Mouse (Mus musculus) forebrain, postnatal 0 days (tissue): ENCODE data around the gene Plekhn1. TPM values are rescaled to one million over a fixed set of nuclear protein-coding genes. Genes with fewer than 3 reads are reported as not detected.

Source experiments
- ATAC-seq: fragments of 200-750 bp; cut with Nextera tagmentation; 2 replicates; pipeline ENCODE4 v1.8.0; 2017; ENCODE audit warnings: mild to moderate bottlenecking, moderate library complexity
- DNase-seq: peaks from one replicate; pipeline ENCODE4 v3.0.0-alpha.2; 2015
- H3K27ac ChIP-seq: fragments of 300-500 bp; sonication (generic); 2 replicates; pipeline ENCODE4 v1.5.1; 2014; ENCODE audit warnings: low read depth, mild to moderate bottlenecking, antibody characterized with exemption, low read length, moderate library complexity, mixed read lengths
- H3K27me3 ChIP-seq: fragments of 300-500 bp; sonication (generic); 2 replicates; pipeline ENCODE4 v1.6.1; 2014; ENCODE audit warnings: mild to moderate bottlenecking, low read length, mixed read lengths; ENCODE audit not compliant: insufficient read depth
- H3K36me3 ChIP-seq: fragments of 300-500 bp; sonication (generic); 2 replicates; pipeline ENCODE4 v1.6.1; 2014; ENCODE audit warnings: mild to moderate bottlenecking, moderate library complexity; ENCODE audit not compliant: insufficient read depth
- H3K4me1 ChIP-seq: fragments of 300-500 bp; sonication (generic); 2 replicates; pipeline ENCODE4 v1.6.1; 2014; ENCODE audit warnings: antibody characterized with exemption; ENCODE audit not compliant: insufficient read depth
- H3K4me2 ChIP-seq: fragments of 300-500 bp; sonication (generic); 2 replicates; pipeline ENCODE4 v1.6.1; 2014; ENCODE audit warnings: low read depth, mild to moderate bottlenecking, moderate library complexity
- H3K4me3 ChIP-seq: fragments of 300-500 bp; sonication (generic); 2 replicates; pipeline ENCODE4 v1.5.1; 2014; ENCODE audit warnings: low read depth, low read length, mixed read lengths
- H3K9ac ChIP-seq: fragments of 300-500 bp; sonication (generic); 2 replicates; pipeline ENCODE4 v1.6.1; 2014; ENCODE audit warnings: mild to moderate bottlenecking
- H3K9me3 ChIP-seq: fragments of 300-500 bp; sonication (generic); 2 replicates; pipeline ENCODE4 v1.6.1; 2016; ENCODE audit warnings: low read length
- CTCF ChIP-seq: sonication (generic); IDR thresholded peaks from 2 replicates; pipeline ENCODE4 v1.5.1; 2016; ENCODE audit warnings: antibody characterized with exemption, control low read depth, low read depth
- WGBS: fragments of 180-500 bp; shearing (Covaris S2); extraction: QIAGEN DNeasy Blood & Tissue Kit; methylation state at CpG from one replicate; pipeline ENCODE4 v1.1.7; 2014; 5-methylcytosine and 5-hydroxymethylcytosine counted together
- polyA plus RNA-seq: library from polyadenylated mRNA; unstranded; fragments of >200 nt; fragmentation: Nextera tagmentation; extraction: Ambion mirVana; gene quantifications from 2 replicates; pipeline ENCODE4 v1.2.1, GENCODE M21; 2015
- total RNA-seq: library from RNA; depleted of rRNA; stranded (reverse); fragments of >200 nt; gene quantifications from 2 replicates; pipeline ENCODE4 v1.2.3, GENCODE M21; 2014

Plekhn1 gene
- total and polyA plus RNA-seq, 2 experiments from 2014 or later: 14.3 to 43.7 TPM

DNA sequence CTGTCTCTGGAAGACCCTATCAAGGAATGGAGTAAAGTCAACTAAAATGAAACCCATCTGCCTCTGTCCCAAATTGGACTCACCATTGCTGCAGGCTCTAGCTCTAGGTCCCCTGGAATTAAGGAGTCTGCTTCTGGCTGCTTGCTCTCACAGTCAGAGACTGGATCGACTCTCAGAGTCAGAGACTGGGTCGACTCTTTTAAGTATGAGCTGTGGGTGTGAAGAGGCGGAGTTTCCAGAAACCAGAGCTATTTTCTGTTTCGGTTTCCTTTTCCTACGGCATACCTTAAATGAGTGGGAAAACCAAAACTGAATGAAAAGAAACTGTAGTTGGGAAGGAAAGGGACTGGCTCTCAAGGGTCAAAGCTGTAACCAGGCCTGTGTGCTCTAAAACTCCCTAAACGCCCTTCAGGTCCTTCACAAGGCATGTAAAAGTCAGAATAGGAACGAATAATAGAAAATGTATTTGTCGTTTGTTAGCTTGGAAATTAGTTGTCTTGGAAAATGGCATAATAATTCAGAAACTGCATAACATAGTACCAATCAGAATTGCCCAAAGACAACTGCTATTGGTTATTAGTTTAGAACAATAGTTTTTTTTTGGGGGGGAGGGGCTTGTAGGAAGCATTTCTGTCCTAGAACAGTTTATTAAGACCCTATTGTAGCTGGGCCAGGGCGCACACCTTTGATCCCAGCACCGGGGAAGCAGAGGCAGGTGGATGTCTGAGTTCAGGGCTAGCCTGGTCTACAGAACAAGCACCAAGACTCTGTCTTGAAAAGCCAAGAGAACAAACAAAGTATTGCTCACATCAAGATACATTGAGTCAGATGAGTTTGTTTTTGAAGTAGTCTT lies 33.8 kb downstream of the Plekhn1 start, which contains the start of gene Isg15:
Isg15 (minus strand) TSS at position 196 of the 853 bp plus-strand sequence.
- no peak for DNase-seq
- no peak for ATAC-seq
- H3K4me3 ChIP-seq: no peak within 1 kb of the TSS
- no peak for TF ChIP-seq CTCF
- no peak within 1 kb of the TSS for H3K4me2 ChIP-seq
- H3K27ac ChIP-seq: no peak within 1 kb of the TSS
- H3K9me3 ChIP-seq: no peaks in the 10 kb centered on the region
- H3K4me1 ChIP-seq: peaks cover 16% of the 10 kb centered on the region
- no peaks in the 10 kb centered on the region for H3K36me3 ChIP-seq
- H3K27me3 ChIP-seq: no peaks in the 10 kb centered on the region
- H3K9ac ChIP-seq: no peak within 1 kb of the TSS
- WGBS: 64% methylated on average over 10 of the region's 10 CpGs

DNA sequence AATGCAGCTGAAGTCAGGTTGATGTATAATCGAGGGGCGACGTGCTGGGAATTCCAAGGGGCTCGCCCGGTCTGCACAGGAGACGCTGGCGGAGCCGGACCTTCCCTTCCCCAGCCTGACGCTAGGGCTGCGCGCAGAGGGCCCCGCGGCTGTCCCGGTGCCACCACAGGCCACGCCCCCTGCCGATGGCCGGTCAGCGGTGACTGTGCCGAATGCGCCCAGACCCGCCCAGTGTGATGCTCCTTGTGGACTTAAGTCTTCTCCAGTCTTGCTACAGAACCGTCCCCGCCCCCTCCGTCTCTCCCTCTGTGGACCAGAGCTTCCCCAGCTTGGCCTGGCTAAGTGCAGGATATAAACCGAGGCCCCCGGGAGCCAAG lies 36.8 kb downstream of the Plekhn1 start:
- peak; percentile 59; the same call in 1 of the 2 replicates for TF ChIP-seq CTCF
- Histone ChIP-seq H3K9me3 (no peaks in the 10 kb centered on the region), H3K36me3 (no peaks in the 10 kb centered on the region), H3K27ac (peak overlapping the region; percentile 80), H3K4me3 (peak overlapping the region; percentile 78), H3K9ac (peak overlapping the region; percentile 69), H3K4me2 (peak overlapping the region; percentile 91), H3K27me3 (no peaks in the 10 kb centered on the region), H3K4me1 (peaks cover 14% of the 10 kb centered on the region)
- WGBS: 1% methylated on average over 26 of the region's 26 CpGs
- peak; percentile 88 for ATAC-seq
- peak; percentile 86 for DNase-seq

DNA sequence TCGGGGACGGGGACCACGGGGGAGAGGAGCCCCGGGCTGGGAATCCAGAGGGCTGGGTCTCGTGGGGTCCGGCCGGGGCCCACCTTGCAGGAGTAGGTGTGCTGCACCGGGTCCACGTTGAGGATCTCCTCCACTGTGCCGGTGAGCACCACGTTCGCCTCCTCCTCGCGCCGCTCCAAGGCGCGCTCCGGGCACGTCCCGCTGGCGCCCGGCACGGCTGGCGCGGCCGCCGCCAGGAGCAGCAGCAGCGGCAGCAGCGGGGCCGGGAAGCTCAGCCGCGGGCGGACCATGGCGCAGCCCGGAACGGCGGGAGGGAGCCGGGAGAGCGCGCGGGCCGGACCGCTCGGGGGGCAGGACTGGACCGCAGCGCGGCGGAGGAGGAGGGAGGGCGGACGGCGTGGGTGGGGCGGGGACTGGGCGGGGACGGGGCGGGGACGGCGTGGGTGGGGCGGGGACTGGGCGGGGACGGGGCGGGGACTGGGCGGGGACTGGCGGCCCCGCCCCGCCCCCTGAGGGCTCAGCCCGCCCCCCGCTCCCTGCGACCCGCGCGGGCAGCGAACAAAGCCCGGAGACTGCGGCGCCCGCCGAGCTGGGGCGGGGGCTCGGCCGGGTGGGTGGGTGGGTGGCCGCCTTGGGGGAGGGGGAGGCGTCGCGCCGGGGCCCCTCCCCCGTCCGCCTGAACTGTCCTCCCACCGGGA lies 37.4 kb downstream of the Plekhn1 start, which contains the start of gene Agrn:
Agrn (minus strand) TSS at position 358 of the 698 bp plus-strand sequence.
- H3K36me3 ChIP-seq: 0 out of 2 replicates have a peak, but pooled peaks cover 3% of the 10 kb centered on the region
- peak within 1 kb of the TSS; percentile 91 for H3K4me2 ChIP-seq
- ATAC-seq (peak; percentile 81), DNase-seq (no peak)
- H3K27me3 ChIP-seq: no peaks in the 10 kb centered on the region
- H3K27ac ChIP-seq: peak within 1 kb of the TSS; percentile 80
- H3K9me3 ChIP-seq: no peaks in the 10 kb centered on the region
- under 1% methylated on average over 47 of the region's 88 CpGs for WGBS
- H3K4me1 ChIP-seq: peaks cover 11% of the 10 kb centered on the region
- H3K9ac ChIP-seq: peak within 1 kb of the TSS; percentile 69
- TF ChIP-seq CTCF: no peak
- H3K4me3 ChIP-seq: peak within 1 kb of the TSS; percentile 78

DNA sequence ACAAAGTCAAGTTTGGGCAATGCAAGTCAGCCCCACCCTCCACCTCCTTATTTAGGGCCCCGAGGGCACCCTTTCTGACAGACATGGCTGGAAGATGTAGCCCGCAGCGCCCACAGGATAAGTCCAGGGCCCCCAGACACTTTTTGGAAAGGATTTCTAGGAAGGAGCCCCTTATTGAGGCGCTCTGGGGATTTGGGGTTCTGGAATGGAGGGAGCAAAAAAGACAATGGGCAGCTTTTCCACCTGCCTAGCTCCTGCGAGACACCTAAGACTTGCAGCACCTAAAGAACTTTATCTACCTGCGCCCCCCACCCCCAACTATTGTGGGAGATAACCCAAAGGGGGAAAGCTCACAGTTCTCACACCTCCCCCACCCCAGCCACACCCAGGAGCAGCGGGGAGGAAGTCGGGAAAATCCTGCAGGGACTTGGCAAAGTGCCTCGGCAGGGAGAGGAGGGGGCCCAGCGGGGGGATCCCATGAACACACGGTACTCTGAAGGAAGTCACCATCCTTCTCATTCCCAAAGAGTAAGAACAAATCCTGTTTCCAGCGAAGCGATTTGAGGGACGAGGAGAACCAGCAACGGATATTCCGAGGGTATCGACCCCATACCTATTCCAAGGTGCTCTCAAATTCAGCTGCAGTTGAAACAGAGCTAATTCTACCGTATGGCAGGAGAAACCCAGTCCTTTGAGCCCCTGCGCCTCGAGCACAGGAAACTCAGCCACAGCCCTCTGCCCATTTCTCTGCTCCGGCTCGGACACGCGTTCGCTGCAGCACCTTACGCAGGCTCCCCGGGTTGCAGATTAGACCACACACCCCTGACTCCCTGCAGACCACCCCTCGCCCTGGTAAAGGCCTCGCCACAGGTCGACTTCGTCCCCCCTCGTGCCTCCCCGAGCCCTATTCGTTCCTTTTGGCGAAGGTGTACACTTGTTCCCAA lies 38.5 kb downstream of the Plekhn1 start:
- WGBS: 2% methylated on average over 35 of the region's 35 CpGs
- Histone ChIP-seq H3K4me1 (peaks cover 11% of the 10 kb centered on the region), H3K9me3 (no peaks in the 10 kb centered on the region), H3K4me2 (peak overlapping the region; percentile 91), H3K27me3 (no peaks in the 10 kb centered on the region), H3K9ac (peak overlapping the region; percentile 69), H3K4me3 (peak overlapping the region; percentile 78), H3K36me3 (peaks cover 13% of the 10 kb centered on the region; the same call in 1 of the 2 replicates), H3K27ac (0 out of 2 replicates have a peak overlapping the region, but pooled peaks have one; percentile 9)
- no peak for TF ChIP-seq CTCF
- ATAC-seq (no peak), DNase-seq (peak; percentile 78)

DNA sequence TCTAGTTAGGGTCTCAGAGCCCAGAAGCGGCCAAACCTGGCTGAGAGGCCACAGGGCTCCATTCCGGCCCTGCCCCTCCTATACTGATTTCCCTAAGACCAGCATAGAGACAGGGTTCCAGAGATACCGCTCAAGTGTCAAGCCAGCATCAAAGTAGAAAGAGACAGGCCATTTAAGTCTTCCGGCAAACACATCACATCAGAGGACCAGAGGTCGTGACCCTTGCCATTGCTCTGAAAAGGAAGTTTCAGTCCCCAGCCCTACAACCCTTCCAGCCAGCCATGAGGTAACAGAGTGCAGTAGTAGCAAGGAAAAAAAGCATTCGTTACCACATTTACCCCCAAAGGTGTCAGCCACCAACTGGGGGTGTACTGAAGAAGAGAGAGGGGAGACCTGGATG lies 40.3 kb downstream of the Plekhn1 start:
- H3K27ac ChIP-seq: no peak overlapping the region
- peaks cover 11% of the 10 kb centered on the region for H3K4me1 ChIP-seq
- no peaks in the 10 kb centered on the region for H3K27me3 ChIP-seq
- WGBS: 45% methylated on average over 6 of the region's 6 CpGs
- no peak overlapping the region for H3K9ac ChIP-seq
- H3K4me3 ChIP-seq: no peak overlapping the region
- TF ChIP-seq CTCF: no peak
- H3K36me3 ChIP-seq: peaks cover 25% of the 10 kb centered on the region; the same call in 1 of the 2 replicates
- H3K4me2 ChIP-seq: no peak overlapping the region
- no peaks in the 10 kb centered on the region for H3K9me3 ChIP-seq
- ATAC-seq (no peak), DNase-seq (no peak)

DNA sequence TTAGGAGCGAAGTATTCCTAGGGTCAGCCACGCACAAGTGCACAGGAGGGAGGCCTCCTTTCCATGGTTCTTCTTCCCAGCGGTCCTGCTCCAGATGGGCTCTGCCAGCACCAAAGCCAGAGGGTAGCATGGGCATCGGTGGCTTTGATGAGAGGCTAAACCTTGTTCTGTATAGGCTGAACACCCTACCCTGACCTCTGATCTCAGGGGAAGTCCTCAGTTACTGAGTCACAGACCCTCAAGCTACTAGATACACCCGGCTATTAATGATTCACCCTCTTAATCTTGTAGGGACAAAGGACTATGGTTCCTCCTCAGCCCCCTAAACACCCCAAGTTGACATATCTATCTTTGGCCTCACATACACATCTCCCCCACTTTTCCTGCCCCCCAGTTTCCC lies 40.8 kb downstream of the Plekhn1 start:
- Histone ChIP-seq H3K4me2 (no peak overlapping the region), H3K36me3 (peaks cover 25% of the 10 kb centered on the region; the same call in 1 of the 2 replicates), H3K27ac (no peak overlapping the region), H3K9me3 (no peaks in the 10 kb centered on the region), H3K9ac (no peak overlapping the region), H3K4me1 (peaks cover 15% of the 10 kb centered on the region), H3K4me3 (no peak overlapping the region), H3K27me3 (no peaks in the 10 kb centered on the region)
- WGBS: 73% methylated on average over 5 of the region's 5 CpGs
- DNase-seq (no peak), ATAC-seq (no peak)
- no peak for TF ChIP-seq CTCF
